Mouse (Mus musculus) heart, postnatal 25 days (tissue): ENCODE measurements around the gene Pmm2. TPM values are rescaled to one million over a fixed set of nuclear protein-coding genes. Genes with fewer than 3 reads are reported as not detected.

Experiments
- DNase-seq: peaks from one replicate; pipeline ENCODE4 v3.0.0; 2022; ENCODE audit warnings: low spot score
- intact Hi-C: fragments of 180-260 bp; cut with DNase I; formaldehyde crosslinking; loops from one replicate; pipeline ENCODE4 v1.15.1; 2025
- total RNA-seq, 2 experiments: library from RNA; stranded (reverse); gene quantifications; 2 replicates each; pipeline ENCODE4 v1.2.3; 2021

Gene Pmm2
- total RNA-seq, 2 experiments from 2014 or later = 29.8 to 30.8 TPM

- no peak for DNase-seq
- intact Hi-C loops = no loop called here
Measured at GRCm38 (mm10) chr16:8655108-8655507, 17.6 kb downstream of the Pmm2 start.

- no peak for DNase-seq
- intact Hi-C loops = no loop called here
Measured at GRCm38 (mm10) chr16:8655599-8655998, 18.1 kb downstream of the Pmm2 start.

GRCm38 (mm10) chr16:8656256-8656655, 18.8 kb downstream of the Pmm2 start:
- DNase-seq = no peak
- intact Hi-C loops = no loop called here

- intact Hi-C loops = no loop called here
- no peak for DNase-seq
Measured at GRCm38 (mm10) chr16:8658349-8658748, 20.9 kb downstream of the Pmm2 start.

- DNase-seq = no peak
Measured at GRCm38 (mm10) chr16:8658764-8659163, 21.3 kb downstream of the Pmm2 start.

GRCm38 (mm10) chr16:8663022-8663421, 25.5 kb downstream of the Pmm2 start:
- DNase-seq = no peak
- intact Hi-C loops = no loop called here

More at GRCm38 (mm10) chr16:8658764-8659163, 21.3 kb downstream of the Pmm2 start:
- intact Hi-C loops = no loop called here

GRCm38 (mm10) chr16:8663606-8664539, 26.4 kb downstream of the Pmm2 start:
- intact Hi-C loops = no loop called here
- no peak for DNase-seq

GRCm38 (mm10) chr16:8665367-8665766, 27.9 kb downstream of the Pmm2 start:
- intact Hi-C loops = no loop called here
- DNase-seq = no peak

- DNase-seq = peak; percentile 74
- intact Hi-C loops = no loop called here
Measured at GRCm38 (mm10) chr16:8666452-8666851, 29.0 kb downstream of the Pmm2 start.

GRCm38 (mm10) chr16:8667261-8667660, 29.8 kb downstream of the Pmm2 start:
- intact Hi-C loops = no loop called here
- peak; percentile 28 for DNase-seq

GRCm38 (mm10) chr16:8667814-8668213, 30.3 kb downstream of the Pmm2 start:
- intact Hi-C loops = no loop called here

GRCm38 (mm10) chr16:8668386-8668785, 30.9 kb downstream of the Pmm2 start:
- intact Hi-C loops = no loop called here
- no peak for DNase-seq

More at GRCm38 (mm10) chr16:8667814-8668213, 30.3 kb downstream of the Pmm2 start:
- peak; percentile 34 for DNase-seq

- DNase-seq = no peak
- intact Hi-C loops = no loop called here
Measured at GRCm38 (mm10) chr16:8669432-8669831, 32.0 kb downstream of the Pmm2 start.

- no peak for DNase-seq
- intact Hi-C loops = no loop called here
Measured at GRCm38 (mm10) chr16:8670041-8671035, 32.9 kb downstream of the Pmm2 start.

- intact Hi-C loops = no loop called here
- peak; percentile 93 for DNase-seq
Measured at GRCm38 (mm10) chr16:8671551-8672349, 34.3 kb downstream of the Pmm2 start, which contains the start of gene Carhsp1. Gene Carhsp1, minus strand, starts transcription at chr16:8672155.

- intact Hi-C loops = no loop called here
- DNase-seq = no peak
Measured at GRCm38 (mm10) chr16:8672350-8672687, 34.8 kb downstream of the Pmm2 start.

GRCm38 (mm10) chr16:8672811-8673210, 35.3 kb downstream of the Pmm2 start:
- intact Hi-C loops = no loop called here

GRCm38 (mm10) chr16:8673343-8673742, 35.9 kb downstream of the Pmm2 start:
- intact Hi-C loops = no loop called here
- DNase-seq = no peak

More at GRCm38 (mm10) chr16:8672811-8673210, 35.3 kb downstream of the Pmm2 start:
- DNase-seq = no peak

- DNase-seq = no peak
- intact Hi-C loops = loop anchor here (1.0 kb wide), 1 partner anchor 31 kb away; no protein-coding TSS in a partner anchor
Measured at GRCm38 (mm10) chr16:8674165-8674564, 36.7 kb downstream of the Pmm2 start.
